In the genomic region with DNA sequence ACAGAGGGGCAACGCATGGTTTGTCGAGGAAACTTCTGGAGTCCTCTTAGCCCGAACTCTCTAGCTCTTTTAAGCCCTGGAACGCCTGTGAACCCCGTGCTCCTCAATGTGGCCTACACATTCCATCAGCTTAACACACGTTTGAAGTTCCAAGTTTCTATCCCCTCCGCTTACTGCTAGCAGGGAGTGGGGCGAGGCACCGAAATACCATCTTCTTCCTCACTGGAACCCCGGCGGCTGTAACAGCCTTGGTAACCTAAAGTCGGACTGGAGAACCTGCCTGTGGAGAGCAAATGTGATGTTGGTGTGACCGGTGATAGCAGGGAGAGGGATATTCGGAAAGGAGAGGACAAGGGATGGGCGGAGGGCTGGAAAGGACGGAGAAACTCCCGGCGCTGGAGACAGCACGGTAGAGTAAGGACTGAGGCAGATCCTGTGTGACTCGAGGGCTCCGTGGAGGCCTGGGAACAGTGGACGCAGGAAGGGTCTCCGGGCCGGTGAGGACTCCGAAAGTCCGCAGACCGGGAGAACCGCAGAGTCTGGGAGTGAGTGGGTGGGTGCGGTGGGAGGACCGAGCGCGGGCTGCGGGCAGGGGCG, we compare ENCODE assay signal across 8 mouse cellular contexts. TPM values are rescaled to one million over a fixed set of nuclear protein-coding genes. Genes with fewer than 3 reads are reported as not detected.
DNase-seq lines count a peak whose midpoint lies in the region; ATAC-seq and TF ChIP-seq lines count a peak whose summit lies in the region.

No protein-coding gene starts in this region.

- H3K27ac ChIP-seq in liver, adult 2 months (replicated peaks; ENCODE audit: insufficient read depth, low read depth, low read length): no peak overlapping the region
- peak overlapping the region; percentile 98 for H3K27ac ChIP-seq in embryonic facial prominence, embryonic 12.5 days
- no peak overlapping the region for H3K27ac ChIP-seq in intestine, embryonic 14.5 days (ENCODE audit: low read depth)
- peak overlapping the region; percentile 4 for H3K27ac ChIP-seq in neural tube, embryonic 13.5 days (replicated peaks)

- TF ChIP-seq CTCF in liver, adult 2 months (IDR thresholded peaks at IDR 0.05; ENCODE audit: low read depth, low read length): no peak

- H3K4me2 ChIP-seq in embryonic facial prominence, embryonic 12.5 days (replicated peaks): peak overlapping the region; percentile 87
- peak overlapping the region; percentile 94 for H3K4me2 ChIP-seq in intestine, embryonic 14.5 days (ENCODE audit: low read length)
- peak overlapping the region; percentile 69 for H3K4me2 ChIP-seq in neural tube, embryonic 13.5 days

- H3K4me1 ChIP-seq in liver, adult 2 months (ENCODE audit: control insufficient read depth, insufficient read depth, low read length): peaks cover 12% of the 10 kb centered on the region
- peaks cover 18% of the 10 kb centered on the region for H3K4me1 ChIP-seq in embryonic facial prominence, embryonic 12.5 days
- peaks cover 15% of the 10 kb centered on the region for H3K4me1 ChIP-seq in intestine, embryonic 14.5 days (replicated peaks; ENCODE audit: control insufficient read depth, insufficient read depth, low read length)
- peaks cover 42% of the 10 kb centered on the region for H3K4me1 ChIP-seq in neural tube, embryonic 13.5 days (replicated peaks)

- H3K9ac ChIP-seq in liver, adult 2 months (ENCODE audit: low read depth, low read length): no peak overlapping the region; the same call in 1 of the 2 replicates
- peak overlapping the region; percentile 95 for H3K9ac ChIP-seq in embryonic facial prominence, embryonic 12.5 days
- no peak overlapping the region for H3K9ac ChIP-seq in intestine, embryonic 14.5 days (ENCODE audit: low read length)
- H3K9ac ChIP-seq in neural tube, embryonic 13.5 days: peak overlapping the region; percentile 62

- no peak for DNase-seq in liver, adult 2 months (ENCODE audit: extremely low read depth, low read depth, low spot score)
- no peak for DNase-seq in liver
- peak; percentile 79 for DNase-seq in intestine, embryonic 14.5 days (ENCODE audit: low spot score)
- no peak for DNase-seq in spleen, adult 12 weeks (ENCODE audit: low spot score)
- DNase-seq in adrenal gland, adult (ENCODE audit: inconsistent age in 2 of 2, low spot score in 1 of 2): no peak
- no peak for DNase-seq in cerebellum, postnatal 36 days

- WGBS in liver, adult 2 months: 8% methylated on average over 34 of the region's 34 CpGs
- under 1% methylated on average over 34 of the region's 34 CpGs for WGBS in embryonic facial prominence, embryonic 12.5 days
- 3% methylated on average over 34 of the region's 34 CpGs for WGBS in intestine, embryonic 14.5 days
- WGBS in neural tube, embryonic 13.5 days: 1% methylated on average over 34 of the region's 34 CpGs

- ATAC-seq in embryonic facial prominence, embryonic 12.5 days (ENCODE audit: insufficient number of reproducible peaks, insufficient read depth, low FRiP score, low TSS enrichment): peak; percentile 18; the same call in 1 of the 2 replicates
- peak; percentile 49; the same call in 1 of the 2 replicates for ATAC-seq in intestine, embryonic 14.5 days (replicated peaks; ENCODE audit: low FRiP score, low TSS enrichment, low read depth)
- peak; percentile 40 for ATAC-seq in neural tube, embryonic 13.5 days (ENCODE audit: low read depth)

- peaks cover 40% of the 10 kb centered on the region for H3K27me3 ChIP-seq in liver, adult 2 months (ENCODE audit: control insufficient read depth, insufficient read depth, low read length)
- H3K27me3 ChIP-seq in embryonic facial prominence, embryonic 12.5 days: peaks cover 61% of the 10 kb centered on the region
- H3K27me3 ChIP-seq in intestine, embryonic 14.5 days (replicated peaks; ENCODE audit: control insufficient read depth, insufficient read depth, low read length): peaks cover 97% of the 10 kb centered on the region
- H3K27me3 ChIP-seq in neural tube, embryonic 13.5 days: peaks cover 95% of the 10 kb centered on the region

- H3K79me2 ChIP-seq in liver, adult 2 months (ENCODE audit: control insufficient read depth, insufficient read depth, low read length): no peaks in the 10 kb centered on the region

- no peak for TF ChIP-seq POLR2A in liver, adult 2 months (IDR thresholded peaks at IDR 0.05; ENCODE audit: extremely low read depth, insufficient read depth, low read length)

- H3K9me3 ChIP-seq in embryonic facial prominence, embryonic 12.5 days: no peaks in the 10 kb centered on the region
- H3K9me3 ChIP-seq in intestine, embryonic 14.5 days (ENCODE audit: control insufficient read depth, low read length): no peaks in the 10 kb centered on the region
- no peaks in the 10 kb centered on the region for H3K9me3 ChIP-seq in neural tube, embryonic 13.5 days

- H3K4me3 ChIP-seq in liver, adult 2 months (ENCODE audit: insufficient read depth, low read depth, low read length): peak overlapping the region; percentile 65; the same call in 1 of the 2 replicates
- peak overlapping the region; percentile 68 for H3K4me3 ChIP-seq in embryonic facial prominence, embryonic 12.5 days
- peak overlapping the region; percentile 51 for H3K4me3 ChIP-seq in intestine, embryonic 14.5 days (ENCODE audit: low read depth, low read length)
- H3K4me3 ChIP-seq in neural tube, embryonic 13.5 days: peak overlapping the region; percentile 48

- no peaks in the 10 kb centered on the region for H3K36me3 ChIP-seq in liver, adult 2 months (ENCODE audit: control insufficient read depth, insufficient read depth, low read length)
- no peaks in the 10 kb centered on the region for H3K36me3 ChIP-seq in embryonic facial prominence, embryonic 12.5 days
- H3K36me3 ChIP-seq in intestine, embryonic 14.5 days (ENCODE audit: control insufficient read depth, insufficient read depth, low read length): no peaks in the 10 kb centered on the region
- H3K36me3 ChIP-seq in neural tube, embryonic 13.5 days: no peaks in the 10 kb centered on the region

RNA-seq across cellular contexts. Expression of a gene that starts 0.5 kb away (rescaled TPM):
- 0.07 and 0.09 TPM in 2 replicates for total RNA-seq in liver, adult 2 months (2014; rRNA removed)
- polyA plus RNA-seq in liver, adult 2 months (2012; rRNA removed): 0.05 TPM in 1 of 2 replicates, not detected in the other
- 10.4 and 11.6 TPM in 2 replicates for polyA plus RNA-seq in embryonic facial prominence, embryonic 12.5 days (2016; fragmentation: Nextera tagmentation; extraction: Ambion mirVana)
- 0.17 and 0.18 TPM in 2 replicates for polyA plus RNA-seq in intestine, embryonic 14.5 days (2014; fragmentation: Nextera tagmentation; extraction: Ambion mirVana)
- polyA plus RNA-seq in neural tube, embryonic 13.5 days (2015; fragmentation: Nextera tagmentation; extraction: Ambion mirVana): 2.4 and 2.6 TPM in 2 replicates

Comparison
In these comparisons a context has a peak if more than half of its experiments do, and no peak if none do; other contexts are left out.
1. H3K27ac ChIP-seq: peak in embryonic facial prominence, embryonic 12.5 days (single experiment) and neural tube, embryonic 13.5 days (single experiment); none in liver, adult 2 months (single experiment) and intestine, embryonic 14.5 days (single experiment).
2. H3K9ac ChIP-seq: peak in embryonic facial prominence, embryonic 12.5 days (single experiment) and neural tube, embryonic 13.5 days (single experiment); none in liver, adult 2 months (single experiment) and intestine, embryonic 14.5 days (single experiment).
3. Peak in every context shown above with its lines, with median percentiles within 50 percentile points of each other: H3K4me3 ChIP-seq, ATAC-seq and H3K4me2 ChIP-seq.